Mouse (Mus musculus) Muller cell, postnatal 12 days (primary cell): ENCODE results near the gene Pprc1.

Source experiments
- DNase-seq: peaks from one replicate; pipeline ENCODE4 v3.0.0-alpha.2; 2015; ENCODE audit errors: inconsistent ontology term

Gene Pprc1

DNA sequence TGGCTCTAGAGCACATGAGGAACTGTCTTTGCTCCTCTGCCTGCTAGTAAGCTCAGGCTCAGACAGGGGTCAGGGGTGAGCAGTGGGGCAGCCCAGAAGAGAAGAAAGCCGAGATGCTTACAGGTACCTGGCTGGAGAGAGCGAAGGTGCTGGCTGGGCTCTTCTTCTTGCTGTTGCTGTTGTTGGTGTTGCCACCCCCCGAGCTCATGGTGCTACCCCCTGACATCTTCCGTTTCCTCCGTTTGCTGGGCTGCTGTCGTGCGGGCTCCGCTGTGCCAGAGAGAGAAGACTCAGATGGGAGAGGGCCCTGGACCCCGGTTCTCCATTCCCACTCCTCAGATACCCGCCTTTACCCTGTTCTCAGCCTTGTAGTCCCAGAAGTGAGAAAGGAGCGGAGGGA is 10.8 kb upstream of the Pprc1 start:
- no peak for DNase-seq

DNA sequence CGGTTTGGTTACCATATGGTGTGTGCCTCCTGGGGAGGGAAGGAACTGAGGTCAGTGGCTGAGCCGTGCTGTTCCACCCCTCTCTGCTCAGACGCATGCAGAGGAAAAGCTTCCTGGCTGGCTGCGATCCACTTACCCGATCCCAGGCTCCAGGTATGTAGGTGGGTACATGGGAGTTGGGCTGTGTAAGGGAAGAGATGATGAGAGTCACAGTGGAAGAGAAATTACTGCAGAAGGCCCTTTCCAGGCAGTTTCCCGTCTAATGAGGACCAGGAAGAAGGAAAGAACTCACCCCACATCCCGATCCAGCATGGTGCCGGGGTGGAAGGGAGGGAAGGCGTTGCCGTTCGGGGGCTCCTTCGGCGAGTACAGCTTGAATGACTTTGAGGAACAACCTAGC is 8.7 kb upstream of the Pprc1 start:
- no peak for DNase-seq

DNA sequence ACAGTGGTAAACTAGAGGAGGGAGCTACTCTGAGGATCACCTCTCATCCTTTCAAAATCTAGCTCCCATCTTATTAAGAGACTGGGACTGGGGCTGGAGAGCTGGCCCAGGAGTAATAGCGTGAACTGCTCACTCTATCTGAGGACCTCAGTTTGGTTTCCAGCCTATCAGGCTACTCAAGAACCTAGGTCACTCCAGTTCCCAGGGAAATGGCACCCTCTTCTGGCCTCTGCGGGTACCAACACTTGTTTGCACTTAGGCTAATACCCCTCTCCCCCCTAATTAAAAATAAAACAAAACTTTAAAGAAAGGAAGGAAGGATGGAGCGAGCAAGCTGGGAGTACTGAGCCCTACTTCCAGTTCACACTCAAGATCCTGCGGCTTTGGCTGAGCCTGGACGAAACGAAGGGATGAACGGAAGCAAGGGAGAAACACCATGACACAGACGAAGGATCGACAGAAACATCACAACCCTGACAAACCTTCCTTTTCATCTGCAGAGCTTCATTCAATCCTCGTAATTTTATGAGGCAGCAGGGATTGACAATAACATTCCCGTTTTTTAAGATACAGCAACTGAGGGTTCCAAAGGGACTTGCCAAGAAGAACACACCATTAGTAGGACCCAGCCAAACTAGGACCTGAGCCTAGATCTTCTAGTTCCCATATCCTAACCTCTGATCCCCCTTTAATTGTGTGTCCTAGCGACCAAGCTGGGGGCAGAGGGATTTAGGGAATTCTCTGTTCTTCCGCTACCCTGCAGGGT is 8.0 kb upstream of the Pprc1 start:
- DNase-seq, result no peak

DNA sequence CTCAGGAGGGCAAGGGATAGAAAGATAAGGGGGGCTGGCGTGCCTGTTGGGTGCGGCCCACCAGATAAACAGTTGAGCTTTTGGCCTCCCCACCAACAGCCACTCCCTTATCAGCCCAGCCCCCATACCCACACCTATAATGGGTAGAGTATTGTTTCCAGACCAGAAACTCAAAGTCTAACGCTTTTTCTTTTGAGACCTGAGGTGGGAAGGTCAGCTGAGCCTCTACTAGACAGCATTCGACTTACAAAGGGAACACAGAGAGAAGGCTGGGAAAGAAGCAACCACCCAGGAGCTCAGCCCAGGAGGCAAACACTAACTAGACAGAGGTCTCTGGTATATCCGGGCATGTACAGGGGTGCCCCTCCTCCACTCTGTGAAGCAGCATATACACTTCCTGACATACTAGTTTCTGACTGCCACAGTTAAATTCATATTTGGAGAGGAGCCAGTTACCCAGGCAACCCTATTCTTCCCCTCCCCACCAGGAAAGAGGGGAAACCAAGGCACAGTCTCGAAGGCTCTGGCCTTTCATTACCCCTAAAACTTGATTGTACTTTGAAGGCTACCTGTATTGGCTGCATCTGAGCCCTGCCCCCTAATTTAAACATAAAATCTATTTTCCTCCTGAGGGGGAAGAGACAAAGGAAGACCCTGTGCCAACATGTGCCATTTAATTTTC is 7.3 kb upstream of the Pprc1 start:
- no peak for DNase-seq

DNA sequence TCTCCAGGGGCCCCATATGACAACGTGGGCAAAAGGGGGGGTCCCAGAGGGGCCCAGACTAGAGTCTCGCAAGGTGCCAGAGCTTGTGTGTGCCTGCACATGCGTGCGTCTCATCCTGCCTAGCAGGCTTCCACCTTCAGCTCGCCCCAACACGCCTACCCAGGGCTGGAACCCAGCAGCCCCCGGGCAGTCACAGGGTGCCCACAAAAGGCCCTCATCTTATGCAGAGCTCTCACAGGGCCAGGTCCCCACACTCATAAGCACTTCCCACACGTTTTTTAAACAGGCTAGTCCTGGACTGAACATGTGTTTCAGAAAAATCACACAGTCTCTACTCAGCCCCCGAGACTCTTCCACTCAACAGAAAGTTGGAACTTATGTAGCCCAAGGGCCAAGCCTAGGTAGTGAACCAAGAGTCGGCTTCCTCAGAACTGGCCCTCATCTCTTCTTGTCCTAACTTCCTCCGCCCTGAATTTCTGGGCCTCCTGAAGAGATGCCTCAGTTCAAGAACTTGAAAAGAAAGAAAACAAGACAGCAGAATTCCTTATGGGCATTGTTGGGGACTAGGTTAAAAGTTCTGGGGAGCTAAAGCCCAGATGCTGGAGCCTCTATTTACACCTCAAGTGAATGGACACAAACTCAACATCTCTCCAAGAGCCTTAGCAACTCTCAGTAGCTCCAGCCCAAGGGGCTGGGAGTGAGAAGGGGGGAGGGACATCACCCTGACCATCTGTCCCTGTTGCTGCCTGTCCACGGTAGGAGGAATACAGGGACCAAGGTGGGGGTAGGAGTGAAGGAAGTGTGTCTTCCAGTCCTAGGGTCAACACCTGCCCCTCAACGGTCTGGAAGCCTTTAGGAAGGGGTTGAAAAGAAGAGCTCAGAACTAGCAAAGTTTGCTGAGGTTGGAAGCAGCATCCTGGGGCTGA is 6.5 kb upstream of the Pprc1 start:
- no peak for DNase-seq

DNA sequence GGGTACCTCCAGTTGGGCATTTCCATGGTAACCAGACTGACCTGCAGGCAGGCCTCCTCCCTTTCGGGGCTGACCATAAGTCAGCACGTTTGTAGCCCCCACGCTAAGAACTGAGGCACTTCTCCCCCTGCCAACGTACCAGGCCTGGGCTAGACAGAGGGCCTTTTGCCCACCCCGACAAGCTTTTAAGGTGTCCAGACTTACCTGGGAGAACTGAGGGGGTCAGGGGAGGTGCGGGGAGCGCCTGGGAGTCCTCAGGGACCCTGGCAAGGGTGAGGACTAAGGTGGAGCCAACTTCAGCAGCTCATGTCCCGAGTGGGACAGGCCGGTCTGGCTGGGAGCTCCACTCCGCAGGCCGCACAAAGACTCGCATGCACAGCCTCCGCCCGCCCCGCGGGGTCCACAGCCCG is 5.8 kb upstream of the Pprc1 start:
- DNase-seq, result no peak

DNA sequence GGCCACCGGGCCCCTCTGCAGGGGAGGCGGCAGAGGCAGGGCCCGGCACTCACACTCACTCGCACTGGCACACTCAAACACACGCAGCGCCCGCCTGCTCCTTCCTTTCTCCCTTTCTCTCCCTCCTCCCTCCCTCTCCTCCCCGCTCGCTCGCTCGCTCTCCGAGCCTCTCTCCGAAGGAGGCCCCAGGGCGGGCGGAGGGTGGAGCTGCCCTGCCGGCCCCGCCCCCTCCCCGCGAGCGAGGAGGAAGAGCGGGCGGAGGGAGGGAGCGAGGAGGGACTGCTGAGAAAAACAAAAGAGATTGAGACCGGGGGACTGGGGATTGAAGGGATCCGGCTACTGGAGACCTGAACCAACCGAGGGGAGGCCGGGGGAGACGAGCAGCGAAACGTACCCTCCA is 5.2 kb upstream of the Pprc1 start:
- peak; percentile 96 for DNase-seq

DNA sequence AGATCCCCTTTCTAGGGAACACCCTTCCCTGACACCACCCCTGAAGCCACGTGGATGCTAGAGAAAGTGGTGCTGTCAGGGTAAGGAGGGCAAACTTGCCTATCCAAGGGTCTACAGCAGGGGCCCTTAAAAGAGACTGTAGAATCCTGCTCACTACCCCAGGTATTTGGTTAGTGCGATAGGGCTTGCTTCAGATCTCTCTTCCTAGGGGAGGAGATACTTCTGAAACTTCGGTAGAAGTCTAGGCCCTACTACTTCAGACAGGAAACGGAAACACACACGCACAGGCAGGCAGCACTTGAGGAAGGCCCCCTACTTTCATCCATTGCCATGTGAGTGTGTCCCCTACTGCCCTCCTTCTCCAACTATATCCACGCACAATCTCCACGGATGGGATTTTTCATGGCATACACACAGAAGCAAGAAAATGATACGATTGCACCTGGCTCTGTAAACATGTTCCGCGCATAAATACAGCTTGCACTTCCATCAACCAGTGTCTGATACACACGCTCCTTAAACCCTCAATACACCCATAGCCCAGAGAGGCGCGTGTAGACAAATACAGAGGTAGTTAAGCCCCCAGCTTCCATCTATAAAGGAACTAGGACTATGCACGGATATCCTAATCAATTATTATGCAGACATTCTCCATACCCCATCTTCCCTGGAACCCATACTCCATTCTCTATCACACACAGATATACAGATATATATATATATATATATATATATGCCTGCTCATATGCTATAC is 4.4 kb upstream of the Pprc1 start:
- no peak for DNase-seq

DNA sequence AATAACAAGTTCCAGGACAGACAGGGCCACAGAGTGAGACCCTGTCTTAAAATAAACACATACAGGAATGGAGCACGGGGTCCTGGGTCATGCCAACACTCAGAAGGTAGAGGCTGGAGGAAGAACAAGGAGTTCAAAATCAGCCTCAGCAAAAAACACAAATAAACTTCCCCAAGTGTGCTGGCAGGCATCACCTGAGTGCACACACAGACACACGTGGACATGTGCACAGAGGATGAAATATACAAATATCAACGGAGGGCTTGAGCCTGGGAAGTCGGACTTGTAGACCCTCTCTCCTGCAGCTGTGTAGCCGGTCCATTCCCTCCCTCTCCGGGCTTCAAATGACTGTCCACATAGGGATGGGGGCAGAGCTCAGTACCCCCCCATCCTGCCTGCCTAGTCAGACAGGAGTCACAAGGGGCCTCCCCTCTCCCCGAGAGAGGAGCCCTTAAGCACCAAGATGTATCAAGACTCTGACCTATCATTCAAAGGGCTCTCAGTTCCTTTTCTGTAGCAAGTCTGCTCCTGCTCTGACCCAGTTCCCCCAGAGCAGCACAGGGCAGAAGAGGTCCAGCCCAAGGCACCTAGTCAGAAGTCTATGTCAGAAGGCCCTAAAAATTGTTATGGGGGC is 3.3 kb upstream of the Pprc1 start:
- no peak for DNase-seq

DNA sequence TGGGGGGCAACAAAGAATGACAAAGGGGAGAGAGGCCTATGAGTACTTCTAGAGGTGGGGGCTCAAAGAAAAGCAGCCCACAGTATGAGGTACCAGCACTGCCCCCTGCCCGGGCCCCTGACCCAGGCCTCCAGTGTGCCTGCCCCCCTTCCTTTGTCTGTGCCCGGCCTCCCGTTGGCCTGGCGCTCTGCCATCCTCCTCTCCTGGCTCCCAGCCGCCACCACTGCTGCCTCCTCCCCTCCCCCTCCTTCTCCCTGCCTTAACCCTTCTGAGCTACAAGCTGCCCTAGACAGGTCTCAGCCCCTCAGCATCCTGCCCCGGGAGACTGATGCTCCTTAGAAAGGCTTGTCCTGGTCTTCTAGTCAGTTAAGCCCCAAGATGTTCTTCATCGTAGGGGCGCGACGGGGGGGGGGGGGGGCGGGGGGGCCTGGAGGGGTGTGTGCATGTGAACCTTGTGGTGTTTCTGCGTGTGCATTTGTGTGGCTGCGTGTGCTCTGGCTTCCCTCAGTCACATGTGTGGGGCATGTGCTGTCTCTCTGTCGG is 2.7 kb upstream of the Pprc1 start:
- peak; percentile 92 for DNase-seq

DNA sequence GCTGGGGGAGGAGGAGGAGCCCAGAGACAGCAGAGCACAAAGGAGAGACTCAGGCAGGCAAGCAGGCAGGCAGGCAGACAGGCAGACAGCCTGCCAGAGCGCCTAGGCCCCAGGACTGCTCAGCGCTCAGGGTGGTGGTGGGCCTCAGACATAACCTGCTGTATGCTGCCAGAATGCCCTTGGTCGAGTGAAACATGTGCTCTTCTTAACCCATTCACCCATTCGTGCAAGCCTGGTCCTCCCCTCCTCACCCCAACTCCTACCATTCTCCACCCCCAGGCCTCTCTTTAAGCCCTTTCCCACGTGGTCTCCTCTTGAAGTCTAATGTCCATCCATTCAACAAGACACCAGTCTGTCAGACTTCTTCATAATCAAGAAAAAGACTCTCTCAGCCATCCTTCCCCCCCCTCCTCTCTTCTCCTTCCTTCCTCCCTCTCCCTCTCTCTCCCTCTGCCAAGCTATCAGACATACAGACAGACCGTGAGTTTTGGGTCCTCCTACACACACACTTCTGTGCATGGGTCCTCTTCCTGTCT is 2.1 kb upstream of the Pprc1 start:
- peak; percentile 74 for DNase-seq

DNA sequence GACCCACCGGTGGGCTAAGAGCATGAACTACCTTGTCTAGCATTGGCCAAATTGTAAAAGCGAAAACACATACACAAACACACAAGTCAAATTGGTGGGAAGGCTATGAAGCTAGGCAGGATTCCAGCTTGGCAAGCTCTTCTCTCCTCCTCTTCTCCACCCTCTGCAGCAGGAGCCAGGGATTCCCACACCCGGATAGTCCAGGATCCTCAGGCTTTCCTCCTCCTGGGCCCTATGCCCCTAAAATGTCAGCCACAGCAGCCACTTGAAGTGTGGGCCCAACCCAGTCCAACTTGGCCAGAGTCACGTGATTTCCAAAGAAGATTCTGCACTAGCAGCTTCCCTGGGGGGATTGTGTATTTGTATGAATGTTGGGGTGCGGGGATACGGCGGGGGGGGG is 1.3 kb upstream of the Pprc1 start:
- no peak for DNase-seq

DNA sequence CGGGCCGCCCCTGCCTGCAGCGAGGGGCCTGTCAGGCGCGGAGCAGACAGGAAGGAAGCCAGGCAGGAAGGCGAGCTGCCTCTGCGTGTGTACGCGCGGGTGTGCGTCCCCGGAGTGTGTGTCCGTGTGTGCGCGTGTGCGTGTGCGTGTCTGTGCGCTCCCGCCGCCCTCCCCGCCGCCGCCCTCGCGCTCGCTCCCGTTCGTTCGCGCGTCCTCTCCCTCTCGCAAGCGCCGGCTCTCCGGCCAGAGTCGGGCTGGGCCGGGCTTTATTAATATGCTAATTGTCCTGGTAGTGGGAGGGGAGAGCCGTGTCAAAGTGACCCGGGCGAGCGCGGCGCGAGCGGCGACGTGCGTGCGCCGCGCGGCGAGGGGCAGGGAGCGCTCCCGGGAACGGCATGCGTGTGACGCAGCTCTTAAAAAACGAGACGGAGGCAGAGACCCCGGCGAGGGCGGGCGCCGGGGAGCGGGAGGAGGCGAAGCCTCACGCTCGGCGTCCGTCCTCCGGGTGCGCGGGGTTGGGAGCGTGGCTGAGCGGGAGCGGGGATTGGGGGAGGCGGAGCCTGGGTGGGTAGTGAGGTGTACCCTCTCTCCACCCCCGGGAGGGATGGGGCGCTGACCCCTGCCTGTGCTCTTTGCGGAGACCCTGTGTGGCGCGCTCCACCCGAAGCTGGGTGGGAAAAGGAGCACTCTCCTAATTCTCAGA is 458 bp downstream of the Pprc1 start, which contains the start of gene Ldb1:
Gene Ldb1, minus strand, starts transcription at position 222 of the 703 bp plus-strand sequence.
- peak; percentile 91 for DNase-seq

DNA sequence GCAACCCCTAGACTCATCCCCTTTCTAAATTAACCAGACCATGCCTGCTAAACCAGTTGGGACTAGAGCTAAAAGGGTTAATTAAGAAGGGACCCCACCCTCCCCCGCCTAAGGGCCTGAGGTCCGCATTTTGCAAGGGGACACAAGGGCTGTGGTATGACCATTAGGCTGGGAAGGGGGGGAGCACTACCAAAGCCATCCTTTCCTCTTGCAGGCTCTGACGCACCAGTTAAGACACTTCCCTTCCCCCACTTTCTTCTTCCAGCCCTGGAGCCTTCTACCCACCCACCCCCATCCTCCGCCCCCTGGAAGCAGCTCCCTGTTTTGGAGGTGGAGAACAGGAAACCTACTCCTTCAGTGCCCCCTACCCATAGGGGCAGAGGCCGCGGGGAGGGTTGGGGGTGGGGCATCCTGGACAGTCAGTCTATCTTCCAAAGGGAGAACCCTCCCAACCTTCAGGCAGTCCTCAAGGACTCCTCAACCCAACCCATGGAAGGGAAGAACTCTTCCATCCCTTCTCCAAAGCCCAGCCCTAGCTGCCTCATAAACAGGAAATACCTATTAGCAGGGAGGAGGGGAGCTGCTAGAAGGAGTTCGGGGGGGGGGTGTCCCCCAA is 1.1 kb downstream of the Pprc1 start:
- DNase-seq, result no peak

DNA sequence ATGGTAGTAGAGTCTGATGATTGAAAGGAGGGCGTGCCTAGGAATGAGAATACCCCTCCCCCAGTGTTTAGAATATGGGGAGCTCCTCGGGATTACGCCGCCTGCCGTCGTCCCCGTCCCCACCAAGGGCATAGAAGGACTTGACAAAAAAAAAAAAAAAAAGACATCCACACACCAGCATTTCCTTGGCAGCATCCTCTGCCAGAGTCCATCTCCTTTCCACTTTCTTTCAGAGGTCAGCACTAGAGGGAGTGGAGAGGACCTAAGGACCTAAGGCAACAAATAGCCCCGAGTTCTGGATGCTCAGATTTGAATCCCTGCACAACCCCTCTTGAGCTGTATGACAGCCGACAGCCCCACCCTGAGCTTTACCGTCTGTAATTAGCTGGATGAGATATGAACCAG is 1.9 kb downstream of the Pprc1 start:
- no peak for DNase-seq

DNA sequence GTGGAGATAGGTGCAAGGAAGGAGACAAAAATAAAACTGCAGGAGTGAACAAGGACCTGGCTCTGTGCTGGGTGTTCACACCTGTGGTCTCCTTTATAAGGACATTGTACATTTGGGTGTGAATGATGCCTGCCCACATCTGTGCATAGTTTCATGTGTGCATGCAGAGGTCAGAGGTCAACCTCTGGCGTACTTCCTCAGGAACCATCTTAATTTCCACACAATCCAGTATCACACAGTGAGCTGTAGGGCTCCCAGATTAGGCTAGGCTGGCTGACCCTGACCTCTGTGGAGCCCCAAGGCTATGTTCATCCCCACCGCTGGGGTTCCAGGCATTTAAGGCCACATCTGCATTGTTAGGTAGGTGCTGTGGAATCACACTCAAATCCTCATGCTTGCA is 2.7 kb downstream of the Pprc1 start:
- DNase-seq, result no peak

DNA sequence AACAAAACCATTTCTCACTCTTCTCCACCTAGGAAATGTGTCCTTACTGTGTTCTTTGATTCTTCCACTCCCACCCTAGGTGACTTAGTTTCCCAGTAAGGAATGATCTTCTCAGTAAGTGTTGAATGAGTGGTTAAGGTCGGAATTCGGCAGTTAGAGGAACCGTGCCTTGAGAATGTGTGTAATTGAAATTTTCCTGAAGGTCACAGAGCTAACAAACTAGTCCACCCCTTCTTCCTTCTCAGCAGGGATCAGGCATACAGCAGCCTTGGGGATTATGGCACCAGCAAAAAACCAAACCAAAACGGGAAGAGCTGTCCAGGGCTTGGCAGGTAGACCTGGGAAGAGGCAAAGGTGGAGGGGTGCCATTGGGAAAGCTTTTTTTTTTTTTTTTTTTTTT is 4.4 kb downstream of the Pprc1 start:
- DNase-seq, result no peak

DNA sequence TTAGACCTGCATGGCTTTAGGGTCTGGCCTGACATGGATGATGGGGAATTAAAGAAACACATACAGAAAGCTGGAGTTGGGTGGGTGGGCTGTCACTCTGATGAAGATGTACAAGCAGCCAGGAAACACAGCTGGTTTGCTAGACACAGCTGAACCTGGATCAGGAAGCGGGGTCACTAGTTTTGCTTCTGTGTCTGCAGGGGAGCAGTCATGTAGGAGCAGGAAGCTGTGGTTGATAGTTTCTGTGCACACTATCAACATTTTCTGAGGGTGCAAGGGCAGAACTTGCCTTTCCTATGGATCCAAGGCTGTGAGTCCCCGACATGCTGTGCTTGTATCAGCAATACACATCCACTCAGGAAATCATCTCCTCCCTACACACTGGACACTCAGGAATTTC is 5.8 kb downstream of the Pprc1 start:
- no peak for DNase-seq

DNA sequence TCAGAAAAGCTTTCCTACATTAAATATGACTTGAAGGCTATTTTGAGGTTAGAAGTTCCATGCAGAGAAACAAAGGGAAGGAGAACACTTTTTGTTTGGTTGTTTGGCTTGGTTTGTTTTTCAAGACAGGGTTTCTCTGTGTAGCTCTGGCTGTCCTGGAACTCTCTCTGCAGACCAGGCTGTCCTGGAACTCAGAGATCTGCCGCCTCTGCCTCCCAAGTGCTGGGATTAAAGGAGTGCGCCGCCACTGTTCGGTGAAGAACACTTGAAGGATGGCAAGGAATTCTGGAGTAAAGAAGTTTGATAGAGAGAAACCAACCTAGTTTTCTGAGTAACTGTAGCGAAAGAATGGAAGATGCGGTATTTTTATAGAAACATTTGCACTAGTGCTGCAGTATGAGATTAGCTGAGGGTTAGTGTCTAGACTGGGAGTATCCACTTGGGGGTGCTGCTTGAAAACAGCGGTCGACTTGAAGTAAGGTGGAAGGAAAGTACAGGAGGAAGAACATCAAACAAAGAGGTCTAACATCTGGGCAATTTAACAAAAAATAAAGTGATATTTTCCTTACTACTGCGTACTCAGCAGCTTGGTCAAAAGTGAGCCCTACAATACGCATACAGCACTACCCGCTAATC is 11.2 kb downstream of the Pprc1 start:
- DNase-seq, result no peak
